Mouse (Mus musculus) lung, postnatal 4 days (tissue): Measurements from ENCODE around the gene Adamts18.

ENCODE experiments used
- DNase-seq, 2 experiments: peaks; one replicate each; pipeline ENCODE4 v3.0.0; 2021

Adamts18 gene

GRCm38 (mm10) chr8:113656154-113656553 is 192.4 kb downstream of the Adamts18 start:
- DNase-seq: no peak

- no peak for DNase-seq
These were observed 195.4 kb downstream of the Adamts18 start for GRCm38 (mm10) chr8:113653151-113653550.

DNA sequence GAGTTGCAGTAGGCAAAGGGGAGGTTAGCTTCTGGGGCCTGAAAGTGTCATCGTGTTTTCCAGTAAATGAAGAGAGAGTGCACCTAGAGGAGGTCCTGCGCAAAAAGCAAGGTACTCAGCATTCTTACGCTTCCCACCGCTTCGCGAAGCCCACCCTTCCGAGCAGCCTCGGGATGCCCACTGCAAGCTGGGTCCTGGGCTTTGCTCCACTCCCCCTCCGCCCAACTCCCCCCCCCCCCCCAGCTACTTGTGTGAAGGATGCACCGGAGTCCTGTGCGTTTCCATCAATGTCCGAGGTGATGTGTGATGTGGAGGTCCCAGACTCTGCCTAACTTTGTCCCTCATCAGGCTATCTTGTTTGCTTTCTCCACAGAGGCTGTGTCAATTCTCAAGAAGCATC is 196.1 kb downstream of the Adamts18 start:
- DNase-seq: no peak
